Mouse (Mus musculus) activated CD4-positive, CD25-positive, alpha-beta regulatory T cell, adult 4 months (primary cell): ENCODE results near the gene Itpr3. TPM values are rescaled to one million over a fixed set of nuclear protein-coding genes. Genes with fewer than 3 reads are reported as not detected.

Experiments
- ATAC-seq: one replicate; pipeline ENCODE4 v1.8.0; 2017
- polyA plus RNA-seq, 2 experiments: library from polyadenylated mRNA; unstranded; fragments of 100-300 nt; shearing (Covaris generic); gene quantifications; one replicate each; pipeline ENCODE4 v1.2.1; 2017

Itpr3 gene
- polyA plus RNA-seq, 2 experiments from 2014 or later = 5.8 to 6.4 TPM

DNA sequence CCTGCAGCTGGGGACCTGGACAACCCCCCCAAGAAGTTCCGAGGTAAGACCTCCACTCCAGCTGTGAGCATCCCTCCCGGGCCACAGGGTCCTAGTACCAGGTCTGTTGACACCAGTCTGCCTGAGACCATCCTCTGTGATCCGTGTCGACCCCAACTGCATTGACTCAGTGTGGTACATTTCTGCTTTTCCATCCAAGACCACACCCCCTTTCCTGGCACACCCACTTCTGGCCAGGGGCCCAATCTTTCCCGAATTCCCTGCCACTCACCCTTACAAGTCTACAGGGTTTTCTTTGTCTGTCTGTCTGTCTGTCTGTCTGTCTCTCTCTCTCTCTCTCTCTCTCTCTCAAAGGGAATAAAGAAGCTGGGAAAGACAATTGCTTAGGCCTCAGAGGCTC lies 16.0 kb downstream of the Itpr3 start:
- no peak for ATAC-seq

DNA sequence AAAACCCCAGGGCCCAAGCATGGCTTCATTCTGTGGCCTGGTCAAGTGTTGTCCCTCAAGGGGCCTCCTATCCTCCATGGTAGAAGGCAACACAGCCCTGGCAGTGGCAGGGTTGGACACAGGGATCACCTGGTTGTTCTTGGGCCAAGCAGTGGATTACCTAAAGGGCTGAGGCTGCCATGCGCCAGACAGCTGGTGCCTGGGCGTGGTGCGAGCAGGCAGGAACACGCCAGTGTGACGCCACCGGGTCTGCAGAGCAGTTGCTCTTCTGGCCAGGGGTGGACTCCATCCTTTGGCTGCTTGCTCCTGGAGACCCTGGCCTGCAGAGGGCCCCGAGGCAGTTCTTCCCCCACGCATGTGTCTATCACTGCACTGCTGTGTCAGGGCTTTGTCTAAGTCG lies 16.7 kb downstream of the Itpr3 start:
- no peak for ATAC-seq

DNA sequence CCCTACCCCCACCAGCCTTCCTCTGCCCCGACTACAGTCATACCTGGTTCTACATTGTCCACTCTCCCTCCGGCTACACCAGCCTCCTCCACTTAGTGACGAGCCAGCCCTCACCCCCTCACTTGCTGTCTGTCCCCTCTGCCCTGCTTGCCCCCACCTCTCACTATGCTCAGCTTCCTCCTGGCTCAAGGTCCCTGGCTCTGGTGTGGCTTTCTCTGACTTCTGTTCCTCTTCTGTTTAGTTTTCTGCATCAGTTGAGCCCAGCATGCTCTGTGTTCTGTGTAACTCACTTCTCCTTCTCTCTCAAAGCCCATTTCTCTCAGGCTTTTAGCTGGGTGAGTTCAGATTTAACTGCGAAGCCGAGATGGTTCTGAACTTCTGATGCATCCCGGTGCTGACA lies 17.1 kb downstream of the Itpr3 start:
- no peak for ATAC-seq

DNA sequence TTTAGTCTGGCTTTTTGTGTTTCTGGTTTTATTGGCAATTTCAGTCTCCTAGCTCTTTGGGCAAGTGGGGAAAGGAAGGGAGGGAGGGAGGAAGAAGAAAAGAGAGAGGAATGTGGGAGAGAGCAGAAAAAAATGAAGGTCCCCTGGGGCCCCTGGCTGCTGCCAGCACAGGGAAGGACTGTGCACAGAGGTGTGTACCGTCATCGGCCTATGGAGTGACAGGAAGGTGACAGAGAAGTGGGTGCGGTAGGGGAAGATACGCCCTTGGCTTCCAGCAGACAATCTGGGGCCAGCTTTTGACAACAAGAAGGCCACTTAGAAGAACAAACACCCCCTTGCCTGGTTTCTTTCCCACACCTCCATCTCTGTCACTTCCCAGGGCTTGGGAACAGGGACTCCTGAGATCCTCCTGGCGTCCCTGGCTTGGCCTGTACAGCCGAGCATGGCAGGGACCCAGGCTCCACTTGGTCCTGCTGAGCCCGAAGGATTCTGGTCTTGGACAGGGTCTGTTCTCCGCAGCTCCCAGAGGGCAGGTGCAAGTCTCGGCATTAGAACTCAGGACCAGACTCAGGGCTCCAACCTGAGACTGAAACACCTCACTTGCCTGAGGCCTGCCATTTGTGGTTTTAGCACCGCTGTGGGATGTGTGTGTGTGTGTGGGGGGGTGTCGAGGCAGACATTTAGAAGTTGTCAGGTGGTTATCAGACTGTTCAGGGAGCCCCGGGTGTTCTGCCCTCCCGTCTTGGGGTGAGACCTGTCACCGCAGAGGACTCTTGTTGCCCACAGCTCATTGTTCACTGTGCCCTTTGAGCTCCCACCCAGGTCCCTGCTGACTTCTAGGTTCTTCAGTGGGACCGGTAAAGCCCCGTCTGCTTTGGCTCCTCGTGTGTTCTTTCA lies 18.0 kb downstream of the Itpr3 start:
- ATAC-seq = no peak

DNA sequence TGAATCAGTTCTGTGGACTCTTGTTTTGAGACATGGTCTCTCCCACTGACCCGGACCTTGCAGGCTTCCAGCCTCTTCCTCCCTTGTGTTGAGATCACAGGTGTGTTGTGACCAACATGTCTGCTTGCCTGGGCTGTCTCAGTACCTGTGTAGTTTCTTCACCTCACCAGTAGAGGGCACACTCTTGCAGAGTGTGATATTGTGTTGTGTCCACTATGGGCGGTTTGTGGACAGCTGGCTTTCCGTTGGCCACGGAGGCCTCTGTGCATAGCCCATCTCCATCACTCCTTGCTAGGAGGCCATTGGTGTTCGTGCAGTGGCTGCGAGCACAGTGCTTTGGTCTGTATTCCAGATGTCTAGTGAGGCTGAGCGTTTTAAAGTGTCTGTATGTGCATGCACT lies 20.0 kb downstream of the Itpr3 start:
- ATAC-seq = no peak

DNA sequence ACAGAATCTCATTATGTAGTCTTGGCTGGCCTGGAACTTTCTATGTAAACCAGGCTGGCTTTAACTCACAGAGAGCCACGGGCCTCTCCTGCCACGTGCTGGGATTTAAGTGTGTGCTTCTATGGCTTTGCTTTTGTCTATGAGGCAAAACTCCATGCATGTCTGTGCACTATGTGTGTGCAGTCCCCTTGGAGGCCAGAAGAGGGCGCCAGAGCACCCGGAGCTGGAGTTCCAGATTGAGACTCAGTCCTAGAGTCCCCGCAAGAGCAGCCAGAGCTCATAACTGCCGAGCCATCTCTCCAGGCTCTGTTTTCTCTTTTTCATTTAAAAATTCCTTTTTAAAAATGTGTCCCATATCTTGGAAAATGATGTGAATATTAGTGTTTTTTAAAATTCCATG lies 20.8 kb downstream of the Itpr3 start:
- ATAC-seq = no peak

DNA sequence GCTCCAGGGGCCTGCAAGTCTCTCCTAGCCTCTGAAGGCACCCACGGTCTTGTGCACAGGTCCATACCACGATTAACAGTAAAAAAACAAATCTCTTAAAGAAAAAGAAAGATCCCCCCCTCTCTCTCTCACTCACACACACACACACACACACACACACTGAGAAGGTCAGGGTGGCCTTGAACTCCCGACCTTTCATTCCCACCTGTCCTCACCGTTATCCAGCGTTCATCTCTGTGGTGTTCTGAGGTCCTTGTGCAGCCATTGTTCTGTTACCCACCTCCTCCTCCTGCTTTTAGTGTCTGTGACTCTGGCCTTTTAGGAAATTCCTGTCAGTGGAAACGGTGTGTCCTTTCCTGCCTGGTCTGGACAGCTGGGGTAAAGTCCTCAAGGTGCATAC lies 21.4 kb downstream of the Itpr3 start:
- ATAC-seq = no peak

DNA sequence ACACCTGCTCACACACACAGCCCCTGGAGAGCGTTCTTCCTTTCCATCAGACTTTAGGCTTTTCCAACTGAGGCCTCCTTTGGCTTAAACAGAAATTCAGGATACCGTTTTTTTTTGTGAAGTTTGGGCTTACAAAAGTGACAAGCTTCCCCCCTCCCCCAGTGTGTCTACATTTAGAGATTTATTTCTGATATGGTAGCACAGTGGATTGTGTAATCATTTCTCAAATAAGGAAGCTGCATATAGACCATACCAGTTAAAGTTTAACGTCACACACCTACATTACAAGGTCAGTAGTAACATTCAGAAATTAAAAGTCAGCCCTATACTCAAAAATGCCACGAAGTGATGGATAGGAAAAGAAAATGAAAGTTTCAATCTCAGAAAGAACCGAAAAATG lies 24.8 kb downstream of the Itpr3 start:
- ATAC-seq = no peak

DNA sequence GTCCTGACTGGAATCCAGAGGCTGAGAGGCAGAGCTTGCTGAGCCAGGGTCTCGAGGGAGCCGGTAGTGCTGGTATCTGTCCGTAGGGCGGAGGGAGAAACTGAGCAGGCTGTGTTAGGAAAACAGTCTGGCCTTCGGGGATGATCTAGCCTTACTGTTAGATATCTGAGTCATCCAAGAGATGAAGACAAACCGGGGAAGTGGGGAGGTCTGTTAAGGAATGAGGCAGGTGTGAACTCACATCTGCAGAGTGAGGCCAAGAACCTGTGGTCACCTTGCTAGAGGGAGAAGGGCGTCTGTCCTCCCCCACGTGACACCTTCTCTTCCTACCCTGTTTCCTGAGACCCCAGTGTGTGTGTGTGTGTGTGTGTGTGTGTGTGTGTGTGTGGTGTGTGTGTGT lies 25.7 kb downstream of the Itpr3 start:
- ATAC-seq = no peak

DNA sequence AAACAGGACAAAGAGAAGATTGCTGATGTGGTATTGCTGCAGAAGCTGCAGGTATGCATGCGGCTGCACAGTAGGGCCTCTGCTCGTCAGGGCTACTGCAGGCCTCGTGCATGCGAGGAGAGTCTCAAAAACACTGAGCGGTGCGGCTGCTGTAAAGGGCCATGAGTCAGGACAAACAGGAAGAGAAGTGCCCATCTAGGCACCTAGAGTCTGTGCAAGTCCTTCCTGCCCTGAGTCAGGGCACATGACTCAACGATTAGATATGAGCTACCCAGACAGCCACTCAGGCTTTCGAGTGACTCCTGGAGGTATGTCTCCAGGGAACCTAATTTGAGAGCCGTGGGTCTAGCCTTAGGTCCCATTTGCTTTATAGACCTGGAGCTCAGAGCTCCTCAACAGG lies 26.5 kb downstream of the Itpr3 start:
- ATAC-seq = no peak

DNA sequence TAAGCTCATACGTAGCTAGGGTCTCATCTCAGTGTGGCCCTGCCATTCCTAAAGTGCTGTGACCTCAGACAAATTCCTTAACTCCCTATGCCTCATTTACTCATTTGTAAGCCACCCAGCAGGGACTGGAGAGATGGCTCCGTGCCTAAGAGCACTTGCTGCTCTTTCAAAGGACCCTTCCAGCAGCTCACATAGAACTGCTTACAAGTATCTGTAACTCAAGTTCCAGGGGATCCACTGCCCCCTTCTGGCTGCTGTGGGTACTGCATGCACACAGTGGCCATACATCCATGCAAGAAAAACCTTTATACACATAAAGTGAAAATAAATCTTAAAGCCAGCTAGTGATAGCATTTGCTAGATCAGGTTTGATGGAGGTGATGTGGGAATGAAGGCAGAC lies 28.6 kb downstream of the Itpr3 start:
- ATAC-seq = no peak

DNA sequence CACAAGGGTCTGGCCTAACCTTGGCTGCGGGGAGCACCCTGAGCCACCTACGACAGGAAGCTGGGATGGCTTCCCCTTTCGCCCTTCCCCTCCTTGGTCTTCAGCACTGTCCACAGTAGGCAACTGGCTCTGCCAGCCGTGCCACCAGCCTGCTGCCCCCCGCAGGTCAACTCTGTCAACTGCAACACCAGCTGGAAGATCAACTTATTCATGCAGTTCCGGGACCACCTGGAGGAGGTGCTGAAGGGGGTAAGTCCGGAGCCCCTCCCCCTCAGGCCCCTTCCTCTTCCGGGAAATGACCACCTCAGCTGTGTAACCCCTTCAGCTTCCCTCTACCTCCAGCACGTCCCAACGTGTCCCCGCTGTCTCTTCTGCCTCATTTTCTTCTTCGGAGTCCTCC lies 30.3 kb downstream of the Itpr3 start:
- no peak for ATAC-seq

DNA sequence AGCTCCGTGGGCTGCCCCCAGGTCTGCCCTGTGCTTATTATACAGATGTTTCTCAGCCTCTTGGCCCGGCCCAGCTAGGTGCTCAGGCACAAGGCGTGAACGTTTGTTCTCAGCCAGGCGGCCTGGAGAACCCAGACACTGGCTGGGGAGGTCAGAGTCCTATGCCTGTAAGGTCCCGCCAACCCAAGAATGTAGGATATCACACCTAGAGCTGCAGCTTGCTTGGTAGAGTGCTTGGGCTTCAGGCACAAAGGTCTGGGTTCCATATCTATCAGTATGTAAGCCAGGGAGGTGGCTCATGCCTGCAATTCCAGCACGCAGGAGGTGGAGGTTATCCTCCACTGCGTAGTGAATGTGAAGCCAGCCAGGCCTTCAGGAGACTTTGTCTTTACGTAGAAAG lies 33.0 kb downstream of the Itpr3 start:
- ATAC-seq = no peak

DNA sequence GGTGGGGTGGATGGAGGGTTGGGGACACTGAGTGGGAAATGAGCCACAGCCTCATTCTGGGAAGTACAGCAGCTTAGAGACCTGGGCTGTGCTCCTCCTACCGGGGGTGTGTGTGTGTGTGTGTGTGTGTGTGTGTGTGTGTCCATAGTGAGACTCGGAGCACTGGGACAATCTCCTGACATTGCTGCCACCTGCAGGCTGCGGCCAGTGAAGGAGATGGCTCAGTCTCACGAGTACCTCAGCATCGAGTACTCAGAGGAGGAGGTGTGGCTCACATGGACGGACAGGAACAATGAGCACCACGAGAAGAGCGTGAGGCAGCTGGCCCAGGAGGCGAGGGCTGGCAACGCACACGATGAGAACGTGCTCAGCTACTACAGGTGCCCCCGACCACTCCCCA lies 38.6 kb downstream of the Itpr3 start:
- ATAC-seq = no peak

DNA sequence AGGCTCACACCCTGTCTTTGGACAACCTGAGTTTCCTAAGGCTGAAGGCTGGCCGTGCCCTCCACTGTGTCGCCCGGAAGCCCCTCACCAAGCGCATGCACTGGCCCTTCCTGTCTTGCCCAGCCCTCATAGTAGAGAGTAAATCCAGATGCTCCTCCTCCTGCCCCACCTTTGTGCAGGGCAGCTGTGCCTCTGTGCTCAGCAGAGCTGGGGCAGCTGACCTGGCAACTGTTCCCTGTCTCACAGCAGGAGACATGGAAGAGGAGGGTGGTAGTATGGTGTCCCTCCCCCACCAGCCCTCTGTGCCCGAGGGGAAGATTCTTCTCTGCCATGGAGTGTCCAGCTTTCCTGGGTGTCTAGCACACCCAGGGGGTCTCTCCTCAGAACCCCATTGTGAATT lies 44.6 kb downstream of the Itpr3 start:
- no peak for ATAC-seq

DNA sequence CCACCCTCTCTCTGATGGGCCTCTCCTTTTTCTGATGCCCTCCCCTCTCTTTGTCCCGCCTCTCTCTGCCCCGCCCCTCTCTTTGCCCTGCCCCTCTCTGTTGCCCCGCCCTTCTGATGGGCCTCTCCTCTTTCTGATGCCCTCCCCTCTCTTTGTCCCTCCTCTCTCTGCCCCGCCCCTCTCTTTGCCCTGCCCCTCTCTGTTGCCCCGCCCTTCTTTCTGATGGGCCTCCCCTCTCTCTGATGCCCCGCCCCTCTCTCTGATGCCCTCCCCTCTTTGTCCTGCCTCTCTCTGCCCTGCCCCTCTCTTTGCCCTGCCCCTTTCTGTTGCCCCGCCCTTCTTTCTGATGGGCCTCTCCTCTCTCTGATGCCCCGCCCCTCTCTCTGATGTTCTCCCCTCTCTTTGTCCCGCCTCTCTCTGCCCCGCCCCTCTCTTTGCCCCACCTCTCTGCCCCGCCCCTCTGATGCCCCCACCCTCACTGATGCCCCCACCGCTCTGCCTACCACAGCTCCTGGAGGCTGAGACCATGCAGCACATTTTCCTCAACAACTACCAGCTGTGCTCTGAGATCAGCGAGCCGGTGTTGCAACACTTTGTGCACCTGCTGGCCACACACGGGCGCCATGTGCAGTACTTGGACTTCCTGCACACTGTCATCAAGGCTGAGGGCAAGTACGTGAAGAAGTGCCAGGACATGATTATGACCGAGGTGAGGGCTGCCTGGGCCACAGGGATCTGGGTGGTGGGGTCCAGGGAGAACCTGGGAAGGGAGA lies 48.8 kb downstream of the Itpr3 start:
- no peak for ATAC-seq

DNA sequence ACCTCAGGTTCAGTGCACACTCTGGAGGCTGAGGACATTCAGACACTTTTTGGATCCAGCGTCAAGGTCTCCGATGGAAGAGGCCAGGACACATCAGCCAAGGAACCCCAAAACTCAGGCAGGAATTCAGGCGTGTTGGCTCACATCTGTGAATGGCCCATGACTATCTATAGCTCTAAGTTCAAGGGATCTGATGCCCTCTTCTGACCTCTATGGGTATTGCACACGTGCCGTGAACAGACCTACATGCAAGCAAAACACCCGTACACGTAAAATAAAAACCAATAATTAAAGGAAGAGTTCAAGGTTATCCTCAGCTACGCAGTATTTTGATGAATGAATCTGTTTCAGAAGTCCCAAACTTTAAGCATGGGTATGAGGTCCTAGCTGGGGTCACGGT lies 49.6 kb downstream of the Itpr3 start:
- no peak for ATAC-seq

DNA sequence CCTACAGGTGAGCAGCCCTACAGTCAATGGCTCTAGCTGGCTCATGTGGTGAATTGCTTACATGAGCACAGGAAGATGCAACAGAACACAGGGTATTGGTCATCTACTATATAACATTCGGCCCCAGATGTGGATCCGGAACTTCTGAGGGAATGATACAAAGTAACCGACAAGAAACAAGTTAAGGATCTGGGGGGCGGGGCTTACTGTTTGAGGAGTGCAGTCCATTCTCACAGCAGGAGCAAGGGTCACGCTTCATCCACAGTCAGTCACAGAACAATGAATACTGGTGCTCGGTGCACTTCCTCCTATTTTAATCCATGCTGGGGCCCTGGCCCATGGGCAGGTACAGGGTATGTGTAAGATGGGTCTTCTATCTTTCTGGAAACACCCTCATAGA lies 50.8 kb downstream of the Itpr3 start:
- ATAC-seq = no peak

DNA sequence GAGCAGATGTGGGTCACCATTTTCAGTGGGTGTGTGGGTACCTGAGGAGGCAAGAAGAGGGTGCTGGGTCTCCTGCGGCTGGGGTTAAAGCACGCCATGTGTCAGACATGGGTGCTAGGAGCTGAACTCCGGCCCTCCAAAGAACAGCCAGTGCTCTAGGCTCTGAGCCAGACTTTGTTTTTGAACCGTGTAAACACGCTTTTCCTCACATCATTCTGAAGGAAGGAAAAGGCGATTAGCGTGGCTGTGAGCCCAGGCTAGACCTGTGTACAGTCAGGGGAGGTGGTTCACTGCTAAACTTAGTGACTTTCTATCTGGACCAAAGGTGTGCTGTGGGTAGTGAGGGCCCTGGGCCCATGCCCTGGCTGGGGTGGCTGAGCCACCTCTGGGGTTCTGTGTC lies 53.0 kb downstream of the Itpr3 start:
- ATAC-seq = no peak

DNA sequence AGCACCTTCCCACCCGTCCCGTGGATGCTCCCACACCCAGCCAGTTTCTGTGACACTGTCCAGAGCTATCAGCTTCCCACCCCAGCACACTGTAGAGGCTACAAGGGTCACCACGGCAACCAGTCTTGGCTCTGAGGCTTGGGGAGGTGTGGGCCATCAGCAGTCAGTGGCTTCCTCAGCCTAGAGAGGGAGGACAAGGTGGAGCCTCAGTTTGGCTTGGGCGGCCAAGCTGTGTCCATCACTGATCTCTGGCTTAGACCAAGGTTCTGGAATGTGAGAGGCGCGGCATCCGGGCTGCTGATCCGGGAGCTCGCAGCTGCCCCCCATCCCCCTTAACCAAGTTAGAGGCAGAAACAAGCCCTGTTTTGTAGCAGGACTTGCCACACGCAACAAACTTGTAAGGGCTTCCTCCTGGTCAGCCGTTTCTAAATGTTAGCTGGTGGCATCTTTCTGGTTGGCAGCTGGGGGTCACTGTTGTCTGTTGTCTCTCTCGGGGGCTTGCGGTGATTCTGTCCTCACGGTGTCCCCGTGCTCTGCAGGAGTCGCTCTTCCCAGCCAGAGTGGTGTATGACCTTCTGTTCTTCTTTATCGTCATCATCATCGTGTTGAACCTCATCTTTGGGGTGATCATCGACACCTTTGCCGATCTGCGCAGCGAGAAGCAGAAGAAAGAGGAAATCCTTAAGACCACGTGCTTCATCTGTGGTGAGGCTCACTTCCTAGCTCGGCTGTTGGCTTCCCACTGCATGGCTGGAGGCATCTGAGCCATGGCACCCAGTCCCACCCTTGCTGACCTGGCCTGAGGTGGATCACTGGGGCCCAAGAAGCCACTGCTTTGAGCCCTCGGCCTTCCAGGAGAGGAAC lies 61.8 kb downstream of the Itpr3 start:
- ATAC-seq = no peak

DNA sequence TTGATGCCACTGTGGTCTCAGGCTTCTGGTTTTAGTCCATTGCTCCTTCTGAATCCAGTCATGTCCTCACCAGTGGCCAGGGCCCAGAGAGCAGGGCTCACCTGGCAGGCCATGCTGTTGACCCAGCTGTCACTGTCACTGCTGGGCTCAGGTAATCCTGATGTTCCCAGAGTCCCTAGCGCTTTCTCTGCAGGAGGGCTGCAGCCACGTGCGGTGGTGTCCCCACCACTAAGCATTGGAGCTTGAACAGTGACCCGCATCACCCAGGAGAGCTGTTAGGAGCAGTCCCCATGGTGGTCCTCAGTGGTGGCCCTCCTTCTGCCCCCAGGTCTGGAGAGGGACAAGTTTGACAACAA lies 62.4 kb downstream of the Itpr3 start:
- ATAC-seq = no peak

DNA sequence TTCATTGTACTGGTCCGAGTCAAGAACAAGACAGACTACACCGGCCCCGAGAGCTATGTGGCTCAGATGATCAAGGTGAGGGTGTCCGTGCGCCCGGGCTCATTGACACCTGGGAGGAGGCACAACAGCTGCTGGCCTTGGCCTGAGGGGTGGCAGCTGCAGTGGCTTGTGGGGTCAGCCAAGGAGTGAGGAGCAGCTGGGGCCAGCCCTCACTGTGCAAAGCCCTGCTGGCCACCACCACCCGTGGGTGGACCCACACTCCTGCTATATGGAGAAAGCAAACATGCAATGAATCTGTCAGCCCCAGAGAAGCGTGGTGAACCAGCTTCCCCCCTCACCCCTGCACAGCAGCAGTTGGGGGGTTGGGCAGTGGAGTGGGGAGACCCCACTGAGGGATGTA lies 62.9 kb downstream of the Itpr3 start:
- ATAC-seq = no peak

DNA sequence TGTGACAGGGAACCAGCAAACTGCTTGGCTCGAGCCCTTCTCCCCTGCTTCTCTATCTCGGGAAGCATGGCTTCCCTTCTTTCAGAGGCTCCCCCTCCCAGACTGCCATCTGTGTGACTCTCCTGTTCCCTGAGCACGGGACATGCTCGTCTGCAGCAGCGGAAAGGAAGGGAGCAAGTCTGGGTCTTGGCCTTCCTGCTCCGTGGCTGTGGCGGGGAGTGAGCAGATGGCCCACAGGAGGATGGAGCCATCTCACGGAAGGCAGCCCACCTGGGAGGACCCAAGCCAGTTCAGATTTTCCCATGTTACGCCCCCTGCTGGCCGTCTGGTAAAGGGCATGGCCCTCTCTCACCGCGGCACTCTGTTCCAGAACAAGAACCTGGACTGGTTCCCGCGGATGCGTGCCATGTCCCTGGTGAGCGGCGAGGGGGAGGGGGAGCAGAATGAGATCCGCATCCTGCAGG lies 63.5 kb downstream of the Itpr3 start:
- ATAC-seq = no peak
